Mouse (Mus musculus) embryo, embryonic 9.5 days (tissue): Measurements from ENCODE around the gene Prpmp5.
"Not testable (repeated sequence)": the region's sequence is repeated elsewhere in the genome, so short reads cannot be mapped to it uniquely, and the experiment has no call there.

Source experiments
- DNase-seq: peaks from one replicate; pipeline ENCODE4 v3.0.0-alpha.2; 2017; ENCODE audit errors: extremely low spot score

Gene Prpmp5

GRCm38 (mm10) chr6:132314657-132315056, at the start of gene Prpmp5:
Gene Prpmp5 (minus strand): TSS chr6:132314757.
- not testable (repeated sequence) for DNase-seq

- not testable (repeated sequence) for DNase-seq
These were observed 49.5 kb upstream of the Prpmp5 start, which contains the start of gene Gm8882 for GRCm38 (mm10) chr6:132364034-132364433. Gene Gm8882 (minus strand): TSS chr6:132364134.
